Mouse (Mus musculus) lung, postnatal 0 days (tissue): Measurements from ENCODE around the gene Cldn1. TPM values are rescaled to one million over a fixed set of nuclear protein-coding genes. Genes with fewer than 3 reads are reported as not detected.

ENCODE experiments used
- ATAC-seq: fragments of 200-750 bp; cut with Nextera tagmentation; 2 replicates; pipeline ENCODE4 v1.8.0; 2017; ENCODE audit warnings: moderate library complexity
- DNase-seq: peaks from one replicate; pipeline ENCODE4 v3.0.0-alpha.2; 2016; ENCODE audit warnings: low spot score
- H3K27ac ChIP-seq: fragments of 300-500 bp; sonication (generic); 2 replicates; pipeline ENCODE4 v1.5.1; 2014; ENCODE audit warnings: antibody characterized with exemption, mild to moderate bottlenecking, low read length, mixed read lengths
- H3K27me3 ChIP-seq: fragments of 300-500 bp; sonication (generic); replicated peaks from 2 replicates; pipeline ENCODE4 v1.6.1; 2014; ENCODE audit warnings: low read length, mixed read lengths; ENCODE audit not compliant: insufficient read depth
- H3K36me3 ChIP-seq: fragments of 300-500 bp; sonication (generic); 2 replicates; pipeline ENCODE4 v1.6.1; 2014; ENCODE audit warnings: low read length, mixed read lengths; ENCODE audit not compliant: insufficient read depth
- H3K4me1 ChIP-seq: fragments of 300-500 bp; sonication (generic); 2 replicates; pipeline ENCODE4 v1.6.1; 2014; ENCODE audit warnings: antibody characterized with exemption, low read depth, low read length, mixed read lengths; ENCODE audit not compliant: insufficient read depth
- H3K4me2 ChIP-seq: fragments of 300-500 bp; sonication (generic); replicated peaks from 2 replicates; pipeline ENCODE4 v1.6.1; 2014; ENCODE audit warnings: low read depth, mild to moderate bottlenecking, low read length, moderate library complexity, mixed read lengths
- H3K4me3 ChIP-seq: fragments of 300-500 bp; sonication (generic); 2 replicates; pipeline ENCODE4 v1.5.1; 2014; ENCODE audit warnings: low read depth, low read length
- H3K9ac ChIP-seq: fragments of 300-500 bp; sonication (generic); replicated peaks from 2 replicates; pipeline ENCODE4 v1.6.1; 2014; ENCODE audit warnings: low read depth, mild to moderate bottlenecking
- H3K9me3 ChIP-seq: fragments of 300-500 bp; sonication (generic); 2 replicates; pipeline ENCODE4 v1.6.1; 2016; ENCODE audit warnings: low read length, mixed read lengths
- CTCF ChIP-seq: IDR thresholded peaks from 2 replicates; pipeline ENCODE4 v1.5.1; 2016; ENCODE audit warnings: antibody characterized with exemption, mild to moderate bottlenecking
- EP300 ChIP-seq: IDR thresholded peaks from 2 replicates; pipeline ENCODE4 v1.6.1; 2016; ENCODE audit warnings: antibody characterized with exemption, mild to moderate bottlenecking, control low read depth
- WGBS: fragments of 180-500 bp; shearing (Covaris S2); extraction: QIAGEN DNeasy Blood & Tissue Kit; methylation state at CpG from one replicate; pipeline ENCODE4 v1.1.7; 2014; 5-methylcytosine and 5-hydroxymethylcytosine counted together
- polyA plus RNA-seq: library from polyadenylated mRNA; unstranded; fragments of >200 nt; fragmentation: Nextera tagmentation; extraction: Ambion mirVana; gene quantifications from 2 replicates; pipeline ENCODE4 v1.2.1, GENCODE M21; 2015

Gene Cldn1
- polyA plus RNA-seq: 7.0 and 8.0 TPM in 2 replicates

- no peak within 1 kb of the TSS for H3K27ac ChIP-seq
- peak within 1 kb of the TSS; percentile 41 for H3K4me3 ChIP-seq
- H3K9ac ChIP-seq: peak within 1 kb of the TSS; percentile 41
- TF ChIP-seq CTCF (peak; percentile 91), EP300 (no peak)
- H3K36me3 ChIP-seq: no peaks in the 10 kb centered on the region
- H3K9me3 ChIP-seq: no peaks in the 10 kb centered on the region
- peak; percentile 87 for DNase-seq
- H3K4me1 ChIP-seq: no peaks in the 10 kb centered on the region
- 4% methylated on average over 33 of the region's 33 CpGs for WGBS
- no peaks in the 10 kb centered on the region for H3K27me3 ChIP-seq
- H3K4me2 ChIP-seq: peak within 1 kb of the TSS; percentile 75
- ATAC-seq: peak; percentile 85
Observed at GRCm38 (mm10) chr16:26371325-26372053, at the start of gene Cldn1. Gene Cldn1, minus strand, starts transcription at chr16:26371841.

GRCm38 (mm10) chr16:26418616-26419015, 47.0 kb upstream of the Cldn1 start:
- no peak overlapping the region for H3K4me2 ChIP-seq
- H3K4me3 ChIP-seq: no peak overlapping the region
- no peak overlapping the region for H3K9ac ChIP-seq
- no peaks in the 10 kb centered on the region for H3K36me3 ChIP-seq
- WGBS: 75% methylated on average over 3 of the region's 3 CpGs
- no peaks in the 10 kb centered on the region for H3K4me1 ChIP-seq
- TF ChIP-seq EP300 (no peak), CTCF (no peak)
- no peaks in the 10 kb centered on the region for H3K27me3 ChIP-seq
- DNase-seq (no peak), ATAC-seq (no peak)
- no peak overlapping the region for H3K27ac ChIP-seq
- no peaks in the 10 kb centered on the region for H3K9me3 ChIP-seq

- no peak overlapping the region for H3K4me3 ChIP-seq
Observed at GRCm38 (mm10) chr16:26404070-26404469, 32.4 kb upstream of the Cldn1 start.

GRCm38 (mm10) chr16:26400971-26401370, 29.3 kb upstream of the Cldn1 start:
- H3K9ac ChIP-seq: no peak overlapping the region
- DNase-seq (no peak), ATAC-seq (no peak)
- no peaks in the 10 kb centered on the region for H3K9me3 ChIP-seq
- no peaks in the 10 kb centered on the region for H3K4me1 ChIP-seq
- no peaks in the 10 kb centered on the region for H3K36me3 ChIP-seq
- 42% methylated on average over 3 of the region's 3 CpGs for WGBS
- H3K4me3 ChIP-seq: no peak overlapping the region
- no peaks in the 10 kb centered on the region for H3K27me3 ChIP-seq
- H3K27ac ChIP-seq: no peak overlapping the region
- no peak overlapping the region for H3K4me2 ChIP-seq
- TF ChIP-seq EP300 (no peak), CTCF (no peak)

More at GRCm38 (mm10) chr16:26404070-26404469, 32.4 kb upstream of the Cldn1 start:
- no peak overlapping the region for H3K4me2 ChIP-seq
- WGBS: 34% methylated on average over 1 of the region's 1 CpGs
- no peaks in the 10 kb centered on the region for H3K27me3 ChIP-seq
- TF ChIP-seq EP300: no peak
- no peak for TF ChIP-seq CTCF
- ATAC-seq (no peak), DNase-seq (no peak)
- H3K9me3 ChIP-seq: no peaks in the 10 kb centered on the region
- no peak overlapping the region for H3K9ac ChIP-seq
- no peaks in the 10 kb centered on the region for H3K36me3 ChIP-seq
- no peak overlapping the region for H3K27ac ChIP-seq
- H3K4me1 ChIP-seq: no peaks in the 10 kb centered on the region

GRCm38 (mm10) chr16:26400549-26400948, 28.9 kb upstream of the Cldn1 start:
- no peak overlapping the region for H3K4me2 ChIP-seq
- no peak overlapping the region for H3K4me3 ChIP-seq
- H3K4me1 ChIP-seq: no peaks in the 10 kb centered on the region
- no peak overlapping the region for H3K27ac ChIP-seq
- TF ChIP-seq CTCF: no peak
- no peak for TF ChIP-seq EP300
- no peaks in the 10 kb centered on the region for H3K36me3 ChIP-seq
- ATAC-seq: no peak
- no peaks in the 10 kb centered on the region for H3K9me3 ChIP-seq
- H3K9ac ChIP-seq: no peak overlapping the region
- 72% methylated on average over 4 of the region's 4 CpGs for WGBS
- DNase-seq: no peak
- no peaks in the 10 kb centered on the region for H3K27me3 ChIP-seq

GRCm38 (mm10) chr16:26390936-26391335, 19.3 kb upstream of the Cldn1 start:
- no peaks in the 10 kb centered on the region for H3K36me3 ChIP-seq
- no peak overlapping the region for H3K9ac ChIP-seq
- H3K27me3 ChIP-seq: no peaks in the 10 kb centered on the region
- 56% methylated on average over 4 of the region's 4 CpGs for WGBS
- H3K27ac ChIP-seq: no peak overlapping the region
- H3K9me3 ChIP-seq: no peaks in the 10 kb centered on the region
- DNase-seq (peak; percentile 47), ATAC-seq (peak; percentile 25; the same call in 1 of the 2 replicates)
- no peaks in the 10 kb centered on the region for H3K4me1 ChIP-seq
- no peak overlapping the region for H3K4me2 ChIP-seq
- H3K4me3 ChIP-seq: no peak overlapping the region
- TF ChIP-seq EP300 (no peak), CTCF (no peak)
